Mouse (Mus musculus) intestine, embryonic 16.5 days (tissue): ENCODE results near the gene Rnf40. TPM values are rescaled to one million over a fixed set of nuclear protein-coding genes. Genes with fewer than 3 reads are reported as not detected.
A peak's percentile ranks its signal among the peaks of the same experiment; 100 is the strongest.

ENCODE experiments used
- ATAC-seq: fragments of 200-750 bp; cut with Nextera tagmentation; 2 replicates; pipeline ENCODE4 v1.8.0; 2017; ENCODE audit warnings: moderate TSS enrichment, moderate library complexity
- H3K27ac ChIP-seq: fragments of 300-500 bp; sonication (generic); 2 replicates; pipeline ENCODE4 v1.5.1; 2014; ENCODE audit warnings: mild to moderate bottlenecking, low read length
- H3K27me3 ChIP-seq: fragments of 300-500 bp; sonication (generic); replicated peaks from 2 replicates; pipeline ENCODE4 v1.6.1; 2014; ENCODE audit warnings: low read length, control low read depth, mixed read lengths; ENCODE audit not compliant: control insufficient read depth, insufficient read depth
- H3K36me3 ChIP-seq: fragments of 300-500 bp; sonication (generic); 2 replicates; pipeline ENCODE4 v1.6.1; 2014; ENCODE audit warnings: low read length, control low read depth; ENCODE audit not compliant: control insufficient read depth, insufficient read depth
- H3K4me1 ChIP-seq: fragments of 300-500 bp; sonication (generic); 2 replicates; pipeline ENCODE4 v1.6.1; 2014; ENCODE audit warnings: low read length, control low read depth, mixed read lengths; ENCODE audit not compliant: control insufficient read depth, insufficient read depth
- H3K4me2 ChIP-seq: fragments of 300-500 bp; sonication (generic); 2 replicates; pipeline ENCODE4 v1.6.1; 2014; ENCODE audit warnings: low read depth, low read length, control low read depth
- H3K4me3 ChIP-seq: fragments of 300-500 bp; sonication (generic); 2 replicates; pipeline ENCODE4 v1.5.1; 2014; ENCODE audit warnings: mild to moderate bottlenecking, low read length
- H3K9ac ChIP-seq: fragments of 300-500 bp; sonication (generic); 2 replicates; pipeline ENCODE4 v1.6.1; 2014; ENCODE audit warnings: low read depth, low read length
- H3K9me3 ChIP-seq: fragments of 300-500 bp; sonication (generic); 2 replicates; pipeline ENCODE4 v1.6.1; 2016; ENCODE audit warnings: low read length, control low read depth; ENCODE audit not compliant: control insufficient read depth
- WGBS: fragments of 180-500 bp; shearing (Covaris S2); extraction: QIAGEN DNeasy Blood & Tissue Kit; methylation state at CpG from one replicate; pipeline ENCODE4 v1.1.7; 2014; 5-methylcytosine and 5-hydroxymethylcytosine counted together
- polyA plus RNA-seq: library from polyadenylated mRNA; unstranded; fragments of >200 nt; fragmentation: Nextera tagmentation; extraction: Ambion mirVana; gene quantifications from 2 replicates; pipeline ENCODE4 v1.2.1, GENCODE M21; 2015

The Rnf40 gene
- polyA plus RNA-seq: 34.3 and 35.2 TPM in 2 replicates

DNA sequence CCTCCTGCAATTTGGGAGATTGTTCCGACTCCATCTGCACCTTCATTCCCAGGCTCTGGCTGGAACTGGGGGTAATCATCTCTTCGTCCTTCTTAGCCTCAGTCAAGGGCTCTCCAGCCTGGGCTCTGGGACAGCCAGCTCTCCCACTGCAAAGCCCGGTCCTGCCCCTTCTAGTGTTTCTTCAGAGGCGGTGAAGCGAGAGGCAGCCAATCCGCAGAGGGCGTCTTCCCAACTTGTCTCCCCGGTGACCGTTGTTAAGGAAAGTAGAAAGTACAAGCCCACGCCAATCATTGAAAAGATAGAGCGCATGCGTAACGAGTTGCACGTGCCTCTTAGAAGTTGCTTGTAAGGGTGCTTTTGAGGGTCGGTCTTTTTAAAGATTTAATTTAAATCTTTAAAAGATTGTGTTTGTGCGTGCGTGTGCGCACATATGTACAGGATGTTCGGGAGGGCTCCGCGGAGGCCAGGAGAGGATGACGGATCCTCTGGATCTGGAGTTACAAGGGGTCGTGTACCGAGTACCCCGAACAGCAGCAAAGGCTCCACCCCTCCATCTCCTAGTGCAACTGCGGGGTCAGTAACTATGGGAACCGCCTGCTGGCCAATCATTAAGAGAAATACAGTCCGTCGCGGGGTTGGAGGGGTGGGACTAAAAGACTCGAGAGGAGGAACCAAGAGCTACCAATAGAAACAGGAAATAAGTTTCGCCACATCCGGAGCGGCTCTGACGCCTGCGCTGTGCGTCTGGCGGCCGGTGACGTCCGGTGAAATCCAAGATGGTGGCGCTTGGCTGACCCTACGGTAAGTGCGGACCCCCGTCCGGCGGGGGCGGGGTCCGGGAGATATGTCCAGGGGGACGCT lies at the start of gene Rnf40, which contains the start of gene Ccdc189:
Gene Rnf40, plus strand, starts transcription at position 757 of the 861 bp plus-strand sequence.
Gene Ccdc189, minus strand, starts transcription at position 585 of the 861 bp plus-strand sequence.
- Histone ChIP-seq H3K4me2 (peak within 1 kb of the TSS; percentile 97), H3K27ac (peak within 1 kb of the TSS; percentile 61), H3K4me3 (peak within 1 kb of the TSS; percentile 92), H3K4me1 (peaks cover 14% of the 10 kb centered on the region), H3K9me3 (no peaks in the 10 kb centered on the region), H3K27me3 (no peaks in the 10 kb centered on the region), H3K9ac (peak within 1 kb of the TSS; percentile 91), H3K36me3 (peaks cover 18% of the 10 kb centered on the region)
- peak; percentile 99 for ATAC-seq
- WGBS: under 1% methylated on average over 50 of the region's 50 CpGs

- Histone ChIP-seq H3K4me3 (no peak overlapping the region), H3K36me3 (peaks cover 36% of the 10 kb centered on the region), H3K4me2 (no peak overlapping the region), H3K27me3 (no peaks in the 10 kb centered on the region), H3K9me3 (no peaks in the 10 kb centered on the region), H3K9ac (no peak overlapping the region), H3K4me1 (no peaks in the 10 kb centered on the region), H3K27ac (no peak overlapping the region)
- no peak for ATAC-seq
- WGBS: 97% methylated on average over 3 of the region's 3 CpGs
These were observed 46.9 kb upstream of the Rnf40 start for GRCm38 (mm10) chr7:127541671-127542070.

- H3K4me2 ChIP-seq: no peak overlapping the region
- H3K9me3 ChIP-seq: no peaks in the 10 kb centered on the region
- H3K27ac ChIP-seq: no peak overlapping the region
- no peak overlapping the region for H3K4me3 ChIP-seq
- no peak for ATAC-seq
- H3K4me1 ChIP-seq: no peaks in the 10 kb centered on the region
- H3K36me3 ChIP-seq: 0 out of 2 replicates have a peak, but pooled peaks cover 21% of the 10 kb centered on the region
- WGBS: 88% methylated on average over 15 of the region's 15 CpGs
- no peaks in the 10 kb centered on the region for H3K27me3 ChIP-seq
- no peak overlapping the region for H3K9ac ChIP-seq
These were observed 39.3 kb upstream of the Rnf40 start for GRCm38 (mm10) chr7:127549116-127549835.

GRCm38 (mm10) chr7:127551558-127551957 lies 37.0 kb upstream of the Rnf40 start:
- Histone ChIP-seq H3K9me3 (no peaks in the 10 kb centered on the region), H3K4me2 (no peak overlapping the region), H3K27ac (no peak overlapping the region), H3K27me3 (no peaks in the 10 kb centered on the region), H3K4me3 (no peak overlapping the region), H3K9ac (no peak overlapping the region), H3K4me1 (no peaks in the 10 kb centered on the region), H3K36me3 (0 out of 2 replicates have a peak, but pooled peaks cover 25% of the 10 kb centered on the region)
- no peak for ATAC-seq
- 91% methylated on average over 8 of the region's 8 CpGs for WGBS

DNA sequence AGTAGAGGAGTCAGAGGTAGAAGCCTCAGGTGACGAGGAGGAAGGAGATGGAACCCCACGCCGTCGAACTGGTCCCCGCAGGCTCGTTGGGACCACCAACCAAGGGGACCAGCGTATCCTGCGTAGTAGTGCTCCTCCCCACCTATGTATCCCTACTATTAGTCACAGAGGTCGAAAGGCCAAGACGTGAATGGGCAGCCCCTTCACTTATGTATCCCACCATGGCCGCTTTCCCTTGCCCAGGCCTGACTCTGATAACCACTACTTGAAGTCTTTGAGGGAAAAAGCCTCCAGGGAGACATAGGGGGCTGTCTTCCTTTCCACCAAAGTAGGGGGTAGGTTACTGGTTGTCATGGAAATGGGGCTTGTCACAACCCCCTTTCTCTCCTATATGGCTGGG lies 28.0 kb upstream of the Rnf40 start:
- H3K4me2 ChIP-seq: no peak overlapping the region
- no peak overlapping the region for H3K4me3 ChIP-seq
- H3K9me3 ChIP-seq: no peaks in the 10 kb centered on the region
- H3K4me1 ChIP-seq: no peaks in the 10 kb centered on the region
- no peak for ATAC-seq
- H3K27me3 ChIP-seq: no peaks in the 10 kb centered on the region
- no peak overlapping the region for H3K27ac ChIP-seq
- WGBS: 91% methylated on average over 11 of the region's 11 CpGs
- peaks cover 25% of the 10 kb centered on the region for H3K36me3 ChIP-seq
- H3K9ac ChIP-seq: no peak overlapping the region

- H3K4me1 ChIP-seq: no peaks in the 10 kb centered on the region
- H3K4me2 ChIP-seq: no peak within 1 kb of the TSS
- peaks cover 21% of the 10 kb centered on the region for H3K36me3 ChIP-seq
- H3K9ac ChIP-seq: no peak within 1 kb of the TSS
- H3K27me3 ChIP-seq: no peaks in the 10 kb centered on the region
- WGBS: 92% methylated on average over 5 of the region's 5 CpGs
- ATAC-seq: no peak
- no peak within 1 kb of the TSS for H3K27ac ChIP-seq
- no peak within 1 kb of the TSS for H3K4me3 ChIP-seq
- no peaks in the 10 kb centered on the region for H3K9me3 ChIP-seq
These were observed 27.2 kb upstream of the Rnf40 start, which contains the start of gene Tmem265 for GRCm38 (mm10) chr7:127561340-127561858. TSS of gene Tmem265 (plus strand) at chr7:127561390.

GRCm38 (mm10) chr7:127564381-127565150 lies 24.0 kb upstream of the Rnf40 start:
- Histone ChIP-seq H3K9ac (no peak overlapping the region), H3K9me3 (no peaks in the 10 kb centered on the region), H3K4me3 (no peak overlapping the region), H3K4me2 (no peak overlapping the region), H3K36me3 (peaks cover 3% of the 10 kb centered on the region; the same call in 1 of the 2 replicates), H3K27me3 (no peaks in the 10 kb centered on the region), H3K4me1 (no peaks in the 10 kb centered on the region), H3K27ac (no peak overlapping the region)
- WGBS: 74% methylated on average over 6 of the region's 6 CpGs
- no peak for ATAC-seq

DNA sequence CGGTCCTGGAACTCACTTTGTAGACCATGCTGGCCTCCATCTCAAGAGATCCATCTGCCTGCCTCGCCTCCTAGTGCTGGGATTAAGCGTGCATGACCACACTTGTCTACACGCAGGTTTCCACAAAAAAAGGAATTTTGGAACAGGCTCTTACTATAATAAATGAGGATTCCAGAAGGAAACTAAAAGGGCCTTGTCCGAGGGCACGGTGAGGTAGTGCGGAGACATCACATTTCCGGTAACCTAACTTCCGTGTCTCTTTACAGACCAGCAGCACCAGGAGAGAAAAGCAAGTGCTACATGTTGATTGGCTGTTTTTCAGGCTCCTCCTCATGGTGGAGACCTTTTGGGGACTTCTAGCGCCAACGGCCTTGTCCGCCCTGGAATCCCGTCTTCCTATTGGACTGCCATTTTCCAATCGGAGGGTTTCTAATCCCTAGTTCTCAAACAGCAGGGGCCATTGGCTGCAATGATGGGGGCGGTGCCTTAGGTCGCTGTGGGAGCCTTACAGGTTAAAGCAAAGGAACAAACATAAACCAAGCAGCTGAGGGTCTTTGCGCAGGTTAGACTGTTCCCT lies 15.6 kb upstream of the Rnf40 start, which contains the start of gene Phkg2:
Gene Phkg2, plus strand, starts transcription at position 446 of the 577 bp plus-strand sequence.
- H3K9me3 ChIP-seq: no peaks in the 10 kb centered on the region
- ATAC-seq: peak; percentile 99
- WGBS: under 1% methylated on average over 17 of the region's 17 CpGs

More for the DNA sequence above, 15.6 kb upstream of the Rnf40 start, which contains the start of gene Phkg2:
- peak within 1 kb of the TSS; percentile 68 for H3K4me2 ChIP-seq
- 0 out of 2 replicates have a peak, but pooled peaks cover 9% of the 10 kb centered on the region for H3K36me3 ChIP-seq
- peak within 1 kb of the TSS; percentile 85 for H3K27ac ChIP-seq
- peak within 1 kb of the TSS; percentile 64 for H3K4me3 ChIP-seq
- H3K27me3 ChIP-seq: no peaks in the 10 kb centered on the region
- H3K9ac ChIP-seq: peak within 1 kb of the TSS; percentile 78
- H3K4me1 ChIP-seq: peaks cover 10% of the 10 kb centered on the region
